Mouse (Mus musculus) liver, postnatal 0 days (tissue): ENCODE results near the gene Nsun2. TPM values are rescaled to one million over a fixed set of nuclear protein-coding genes. Genes with fewer than 3 reads are reported as not detected.
A peak's percentile ranks its signal among the peaks of the same experiment; 100 is the strongest.
"Not testable (repeated sequence)": the region's sequence is repeated elsewhere in the genome, so short reads cannot be mapped to it uniquely, and the experiment has no call there.

Experiments used
- ATAC-seq: fragments of 200-750 bp; cut with Nextera tagmentation; 2 replicates; pipeline ENCODE4 v1.8.0; 2017; ENCODE audit warnings: mild to moderate bottlenecking, moderate library complexity
- DNase-seq: peaks from one replicate; pipeline ENCODE4 v3.0.0-alpha.2; 2016
- H3K27ac ChIP-seq: fragments of 300-500 bp; sonication (generic); 2 replicates; pipeline ENCODE4 v1.5.1; 2014; ENCODE audit warnings: antibody characterized with exemption, moderate library complexity, mild to moderate bottlenecking, low read depth
- H3K27me3 ChIP-seq: fragments of 300-500 bp; sonication (generic); 2 replicates; pipeline ENCODE4 v1.6.1; 2014; ENCODE audit warnings: low read length, control low read depth, mixed read lengths; ENCODE audit not compliant: insufficient read depth
- H3K36me3 ChIP-seq: fragments of 300-500 bp; sonication (generic); replicated peaks from 2 replicates; pipeline ENCODE4 v1.6.1; 2014; ENCODE audit warnings: mild to moderate bottlenecking, control low read depth, low read length, moderate library complexity, mixed read lengths; ENCODE audit not compliant: insufficient read depth
- H3K4me1 ChIP-seq: fragments of 300-500 bp; sonication (generic); 2 replicates; pipeline ENCODE4 v1.6.1; 2014; ENCODE audit warnings: antibody characterized with exemption, mild to moderate bottlenecking, control low read depth; ENCODE audit not compliant: insufficient read depth
- H3K4me2 ChIP-seq: fragments of 300-500 bp; sonication (generic); 2 replicates; pipeline ENCODE4 v1.6.1; 2014; ENCODE audit warnings: low read depth, mild to moderate bottlenecking, low read length, moderate library complexity, mixed read lengths
- H3K4me3 ChIP-seq: fragments of 300-500 bp; sonication (generic); 2 replicates; pipeline ENCODE4 v1.5.1; 2014; ENCODE audit warnings: low read depth, low read length
- H3K9ac ChIP-seq: fragments of 300-500 bp; sonication (generic); replicated peaks from 2 replicates; pipeline ENCODE4 v1.6.1; 2014; ENCODE audit warnings: mild to moderate bottlenecking, moderate library complexity
- H3K9me3 ChIP-seq: fragments of 300-500 bp; sonication (generic); 2 replicates; pipeline ENCODE4 v1.6.1; 2016; ENCODE audit warnings: mild to moderate bottlenecking, control low read depth, low read length, mixed read lengths
- CTCF ChIP-seq: sonication (generic); IDR thresholded peaks from 2 replicates; pipeline ENCODE4 v1.5.1; 2016; ENCODE audit warnings: antibody characterized with exemption, low read depth
- EP300 ChIP-seq: IDR thresholded peaks from 2 replicates; pipeline ENCODE4 v1.6.1; 2016; ENCODE audit warnings: antibody characterized with exemption, low read depth, mild to moderate bottlenecking
- WGBS: fragments of 180-500 bp; shearing (Covaris S2); extraction: QIAGEN DNeasy Blood & Tissue Kit; methylation state at CpG from one replicate; pipeline ENCODE4 v1.1.7; 2014; ENCODE audit not compliant: insufficient replicate concordance; 5-methylcytosine and 5-hydroxymethylcytosine counted together
- polyA plus RNA-seq: library from polyadenylated mRNA; unstranded; fragments of >200 nt; fragmentation: Nextera tagmentation; extraction: Ambion mirVana; gene quantifications from 2 replicates; pipeline ENCODE4 v1.2.1, GENCODE M21; 2015

Nsun2 gene
- polyA plus RNA-seq, 1 experiment from 2014 or later = 47.5 TPM

GRCm38 (mm10) chr13:69627941-69628340 is 94.4 kb downstream of the Nsun2 start:
- Histone ChIP-seq H3K27ac (no peak overlapping the region), H3K4me1 (no peaks in the 10 kb centered on the region), H3K27me3 (no peaks in the 10 kb centered on the region), H3K9ac (no peak overlapping the region), H3K4me3 (no peak overlapping the region), H3K36me3 (peaks cover 90% of the 10 kb centered on the region), H3K4me2 (no peak overlapping the region), H3K9me3 (no peaks in the 10 kb centered on the region)
- ATAC-seq (no peak), DNase-seq (no peak)
- 94% methylated on average over 3 of the region's 3 CpGs for WGBS
- TF ChIP-seq CTCF (no peak), EP300 (no peak)

- no peaks in the 10 kb centered on the region for H3K4me1 ChIP-seq
- peaks cover 91% of the 10 kb centered on the region for H3K36me3 ChIP-seq
- no peak for TF ChIP-seq EP300
- TF ChIP-seq CTCF = no peak
- no peak overlapping the region for H3K27ac ChIP-seq
- WGBS = 75% methylated on average over 8 of the region's 8 CpGs
- H3K27me3 ChIP-seq = no peaks in the 10 kb centered on the region
- no peak overlapping the region for H3K4me3 ChIP-seq
- ATAC-seq (no peak), DNase-seq (no peak)
- H3K9me3 ChIP-seq = no peaks in the 10 kb centered on the region
- no peak overlapping the region for H3K9ac ChIP-seq
- no peak overlapping the region for H3K4me2 ChIP-seq
Observed at GRCm38 (mm10) chr13:69630576-69630975, 97.0 kb downstream of the Nsun2 start.

GRCm38 (mm10) chr13:69631111-69631510 is 97.6 kb downstream of the Nsun2 start:
- no peak overlapping the region for H3K4me3 ChIP-seq
- ATAC-seq = no peak
- no peak overlapping the region for H3K4me2 ChIP-seq
- no peak for TF ChIP-seq EP300
- no peak for TF ChIP-seq CTCF
- H3K9ac ChIP-seq = no peak overlapping the region
- DNase-seq = no peak
- 88% methylated on average over 3 of the region's 3 CpGs for whole genome bisulfite sequencing
- H3K36me3 ChIP-seq = peaks cover 90% of the 10 kb centered on the region
- no peaks in the 10 kb centered on the region for H3K9me3 ChIP-seq
- no peaks in the 10 kb centered on the region for H3K27me3 ChIP-seq
- H3K4me1 ChIP-seq = no peaks in the 10 kb centered on the region
- H3K27ac ChIP-seq = no peak overlapping the region

- Histone ChIP-seq H3K4me1 (no peaks in the 10 kb centered on the region), H3K4me3 (no peak overlapping the region), H3K9ac (no peak overlapping the region), H3K36me3 (peaks cover 89% of the 10 kb centered on the region), H3K9me3 (no peaks in the 10 kb centered on the region), H3K4me2 (no peak overlapping the region), H3K27me3 (no peaks in the 10 kb centered on the region), H3K27ac (no peak overlapping the region)
- TF ChIP-seq CTCF (no peak), EP300 (no peak)
- WGBS = 81% methylated on average over 4 of the region's 4 CpGs
- DNase-seq (no peak), ATAC-seq (no peak)
Observed at GRCm38 (mm10) chr13:69631659-69632058, 98.1 kb downstream of the Nsun2 start.

- H3K9ac ChIP-seq = no peak overlapping the region
- no peak overlapping the region for H3K4me2 ChIP-seq
- DNase-seq (no peak), ATAC-seq (no peak)
- no peak overlapping the region for H3K27ac ChIP-seq
- H3K9me3 ChIP-seq = no peaks in the 10 kb centered on the region
- no peak overlapping the region for H3K4me3 ChIP-seq
- no peaks in the 10 kb centered on the region for H3K4me1 ChIP-seq
- H3K27me3 ChIP-seq = no peaks in the 10 kb centered on the region
- WGBS = 83% methylated on average over 9 of the region's 9 CpGs
- peaks cover 76% of the 10 kb centered on the region for H3K36me3 ChIP-seq
- TF ChIP-seq EP300 (no peak), CTCF (no peak)
Observed at GRCm38 (mm10) chr13:69633551-69633950, 100.0 kb downstream of the Nsun2 start.

- DNase-seq (no peak), ATAC-seq (no peak)
- Histone ChIP-seq H3K27ac (no peak overlapping the region), H3K4me1 (no peaks in the 10 kb centered on the region), H3K27me3 (no peaks in the 10 kb centered on the region), H3K9me3 (no peaks in the 10 kb centered on the region), H3K4me2 (no peak overlapping the region), H3K36me3 (peaks cover 72% of the 10 kb centered on the region), H3K4me3 (no peak overlapping the region), H3K9ac (no peak overlapping the region)
- no peak for TF ChIP-seq EP300
- no peak for TF ChIP-seq CTCF
- WGBS = 65% methylated on average over 2 of the region's 2 CpGs
Observed at GRCm38 (mm10) chr13:69633988-69634387, 100.4 kb downstream of the Nsun2 start.

GRCm38 (mm10) chr13:69635836-69636235 is 102.3 kb downstream of the Nsun2 start:
- not testable (repeated sequence) for H3K27me3 ChIP-seq, ATAC-seq, H3K27ac ChIP-seq, H3K4me3 ChIP-seq, H3K9me3 ChIP-seq, H3K9ac ChIP-seq, DNase-seq, H3K4me2 ChIP-seq, H3K4me1 ChIP-seq
- H3K36me3 ChIP-seq = peaks cover 54% of the 10 kb centered on the region
- 0 out of 2 replicates have a peak, but pooled peaks have one; percentile 5 for TF ChIP-seq CTCF
- 87% methylated on average over 7 of the region's 7 CpGs for WGBS
